Comparison of ENCODE assay signal across 16 mouse cellular contexts in genomic region chr12:99039497-99040322, GRCm38 (mm10).
A peak's percentile ranks its signal among the peaks of the same experiment; 100 is the strongest.
DNase-seq lines count a peak whose midpoint lies in the region; ATAC-seq lines count a peak whose summit lies in the region.
"Had no signal": no experiment of that assay in that cellular context is flagged by ENCODE, and none has a peak within 500 bp of the region (broad histone marks: within the 10 kb centered on the region; RNA-seq: fewer than 3 reads in every experiment).

No protein-coding gene starts in this region.

- WGBS in hindbrain, embryonic 11.5 days, result 31% methylated on average over 9 of the region's 9 CpGs
- 25% methylated on average over 9 of the region's 9 CpGs for WGBS in midbrain, embryonic 13.5 days

- H3K36me3 ChIP-seq in hindbrain, embryonic 11.5 days (ENCODE audit: control insufficient read depth, insufficient read depth, low read length), result no peaks in the 10 kb centered on the region
- H3K36me3 ChIP-seq in midbrain, embryonic 13.5 days, result no peaks in the 10 kb centered on the region
- H3K36me3 ChIP-seq: lung, embryonic 15.5 days had no signal

- H3K4me1 ChIP-seq in hindbrain, embryonic 11.5 days (replicated peaks; ENCODE audit: control insufficient read depth, insufficient read depth, low read length), result no peaks in the 10 kb centered on the region
- peaks cover 10% of the 10 kb centered on the region for H3K4me1 ChIP-seq in midbrain, embryonic 13.5 days (replicated peaks)
- H3K4me1 ChIP-seq: lung, embryonic 15.5 days had no signal

- no peak overlapping the region for H3K4me3 ChIP-seq in hindbrain, embryonic 11.5 days (ENCODE audit: low read depth, low read length)
- no peak overlapping the region for H3K4me3 ChIP-seq in midbrain, embryonic 13.5 days (replicated peaks)
- H3K4me3 ChIP-seq: erythroblast, embryonic 14.5 days; heart, adult 2 months; lung, embryonic 15.5 days had no signal

- H3K27me3 ChIP-seq in hindbrain, embryonic 11.5 days (ENCODE audit: control insufficient read depth, insufficient read depth, low read length), result peaks cover 37% of the 10 kb centered on the region
- peaks cover 59% of the 10 kb centered on the region for H3K27me3 ChIP-seq in midbrain, embryonic 13.5 days
- H3K27me3 ChIP-seq: lung, embryonic 15.5 days had no signal

- H3K27ac ChIP-seq in hindbrain, embryonic 11.5 days (ENCODE audit: low read depth, low read length), result no peak overlapping the region
- H3K27ac ChIP-seq in midbrain, embryonic 13.5 days, result 0 out of 2 replicates have a peak overlapping the region, but pooled peaks have one; percentile 44
- H3K27ac ChIP-seq: heart, adult 2 months; lung, embryonic 15.5 days had no signal

- H3K4me2 ChIP-seq in hindbrain, embryonic 11.5 days (replicated peaks; ENCODE audit: low read depth, low read length), result no peak overlapping the region
- no peak overlapping the region for H3K4me2 ChIP-seq in midbrain, embryonic 13.5 days (replicated peaks)
- H3K4me2 ChIP-seq: lung, embryonic 15.5 days had no signal

- peak; percentile 79 for ATAC-seq in hindbrain, embryonic 11.5 days (ENCODE audit: low FRiP score)
- ATAC-seq in midbrain, embryonic 13.5 days, result peak; percentile 70
- no peak for ATAC-seq in erythroblast, adult 5-6 weeks (replicated peaks; ENCODE audit: low FRiP score, poor library complexity, severe bottlenecking)
- ATAC-seq: intestine, embryonic 16.5 days had no signal

- no peaks in the 10 kb centered on the region for H3K9me3 ChIP-seq in hindbrain, embryonic 11.5 days (ENCODE audit: control insufficient read depth, low read length)
- H3K9me3 ChIP-seq in midbrain, embryonic 13.5 days, result no peaks in the 10 kb centered on the region
- H3K9me3 ChIP-seq: lung, embryonic 15.5 days had no signal

- peak; percentile 40 to 51 for DNase-seq in cerebellum, postnatal 10 days
- no peak for DNase-seq in cerebellum, postnatal 14 days
- DNase-seq in R1 (ENCODE audit: low read depth, low spot score), result peak; percentile 9
- peak; percentile 25 for DNase-seq in hindbrain, embryonic 11.5 days (ENCODE audit: low spot score)
- no peak for DNase-seq in c-Kit-positive CD71-positive TER-119-positive erythroid progenitor cells, embryonic 14.5 days (ENCODE audit: low spot score)
- no peak for DNase-seq in heart, postnatal 14 days
- DNase-seq: cerebellum, adult 11 months; heart, adult 2 months; heart, postnatal 10 days; kidney, postnatal 36 days; liver had no signal

- no peak overlapping the region for H3K9ac ChIP-seq in hindbrain, embryonic 11.5 days (ENCODE audit: low read depth, low read length)
- H3K9ac ChIP-seq in midbrain, embryonic 13.5 days (replicated peaks), result no peak overlapping the region
- H3K9ac ChIP-seq: lung, embryonic 15.5 days had no signal

- intact Hi-C loops in heart, postnatal 14 days (cut with DNase I), result no loop called here

Comparison
In these comparisons a context has a peak if more than half of its experiments do, and no peak if none do; other contexts are left out.
1. DNase-seq: peak in cerebellum, postnatal 10 days (2 of 2), R1 (single experiment) and hindbrain, embryonic 11.5 days (single experiment); none in cerebellum, postnatal 14 days (0 of 2), c-Kit-positive CD71-positive TER-119-positive erythroid progenitor cells, embryonic 14.5 days (single experiment) and heart, postnatal 14 days (0 of 2).